Mouse (Mus musculus) layer of hippocampus, adult 8-10 months (tissue): Measurements from ENCODE around the gene Tespa1. TPM values are rescaled to one million over a fixed set of nuclear protein-coding genes. Genes with fewer than 3 reads are reported as not detected.
"Not testable (repeated sequence)": the region's sequence is repeated elsewhere in the genome, so short reads cannot be mapped to it uniquely, and the experiment has no call there.

ENCODE experiments used
- DNase-seq, 2 experiments: peaks; one replicate each; pipeline ENCODE4 v3.0.0; 2022; ENCODE audit warnings: low spot score in 2 of 2
- total RNA-seq, 4 experiments: library from RNA; stranded (reverse); gene quantifications; 2 replicates each; pipeline ENCODE4 v1.2.4; 2022

Tespa1 gene
- 1 to 10 TPM; 1.5 to 2.7 (median 1.6) TPM for total RNA-seq

- DNase-seq, result no peak
Measured at GRCm38 (mm10) chr10:130322637-130323036, at the start of gene Tespa1. Gene Tespa1 (plus strand): TSS chr10:130322870.

GRCm38 (mm10) chr10:130275759-130276158 lies 46.9 kb upstream of the Tespa1 start:
- no peak for DNase-seq

GRCm38 (mm10) chr10:130276496-130276895 lies 46.2 kb upstream of the Tespa1 start:
- no peak for DNase-seq

GRCm38 (mm10) chr10:130280066-130280465 lies 42.6 kb upstream of the Tespa1 start, which contains the start of gene Neurod4:
Gene Neurod4 (minus strand): TSS chr10:130280240.
- DNase-seq, result no peak

DNA sequence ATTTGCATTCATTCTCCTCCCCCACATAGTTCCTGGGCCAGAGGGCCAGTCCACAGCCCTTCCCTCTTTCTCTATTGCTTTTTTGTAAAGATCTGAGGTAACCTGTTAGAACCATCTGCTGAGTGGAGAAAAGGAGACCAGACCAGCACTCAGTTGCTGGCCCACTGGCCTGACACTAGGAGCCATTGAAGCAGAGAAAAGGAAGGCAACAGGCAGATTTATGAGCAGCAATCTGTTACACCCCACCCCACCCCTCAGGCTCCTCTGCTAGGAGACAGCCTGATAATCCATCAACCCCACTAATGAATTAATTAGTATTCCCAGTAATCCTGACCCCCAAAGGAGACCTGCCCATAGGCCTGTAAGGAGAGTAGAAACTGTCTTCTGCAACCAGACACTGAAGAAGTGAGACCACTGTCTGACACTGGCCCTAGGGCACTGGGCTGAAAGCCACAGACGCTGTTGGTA lies 40.7 kb upstream of the Tespa1 start:
- no peak for DNase-seq

GRCm38 (mm10) chr10:130287201-130287600 lies 35.5 kb upstream of the Tespa1 start:
- no peak for DNase-seq

GRCm38 (mm10) chr10:130288007-130288406 lies 34.7 kb upstream of the Tespa1 start:
- no peak for DNase-seq

GRCm38 (mm10) chr10:130293741-130294408 lies 28.8 kb upstream of the Tespa1 start:
- no peak for DNase-seq

GRCm38 (mm10) chr10:130298748-130299147 lies 23.9 kb upstream of the Tespa1 start:
- DNase-seq, result not testable (repeated sequence)

DNA sequence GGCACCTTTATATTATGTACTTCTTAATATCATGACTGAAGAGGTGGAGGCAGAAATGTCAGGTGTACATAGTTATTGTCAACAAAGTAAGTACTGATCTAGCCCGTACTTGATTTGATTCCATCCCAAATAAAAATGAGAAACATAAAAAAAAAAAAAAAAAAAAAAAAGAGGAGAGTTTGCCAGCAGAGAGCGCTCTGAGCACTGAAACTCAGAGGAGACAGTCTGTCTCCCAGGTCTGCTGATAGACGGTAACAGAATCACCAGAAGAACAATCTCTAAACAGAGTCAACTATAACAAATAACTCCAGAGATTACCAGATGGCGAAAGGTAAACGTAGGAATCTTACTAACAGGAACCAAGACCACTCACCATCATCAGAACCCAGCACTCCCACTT lies 18.5 kb upstream of the Tespa1 start:
- not testable (repeated sequence) for DNase-seq

DNA sequence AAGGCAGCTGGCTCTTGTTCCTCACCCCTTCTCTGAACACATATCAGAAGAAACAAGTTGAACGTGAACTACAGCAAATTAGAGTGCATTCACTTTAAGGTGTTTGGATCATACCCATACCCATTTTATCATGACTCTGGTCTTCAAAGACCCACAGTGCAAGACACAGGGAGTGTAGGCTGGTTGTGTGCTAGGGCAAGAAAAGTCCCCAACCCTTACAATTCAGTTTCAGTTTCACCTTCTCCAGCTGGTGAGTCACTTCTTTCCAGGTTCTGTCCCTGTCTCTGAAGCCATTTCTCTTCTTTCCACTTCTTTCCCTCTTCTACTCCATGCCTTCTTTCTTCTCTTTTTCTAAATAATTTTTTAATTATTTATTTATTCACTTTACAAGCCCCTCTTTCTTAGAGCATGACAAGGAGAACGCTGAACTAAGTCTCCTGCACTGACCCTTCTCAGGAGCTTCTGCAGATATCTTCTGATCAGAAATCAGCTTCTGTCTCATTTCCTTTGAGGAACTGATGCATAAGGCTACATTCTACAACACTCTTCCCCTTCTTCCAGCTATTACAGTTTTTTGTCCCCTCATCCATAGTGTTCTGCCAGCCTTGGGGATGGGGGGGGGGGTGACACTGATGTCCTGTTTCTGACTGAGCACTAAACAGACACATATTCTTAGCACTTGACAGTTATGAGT lies 11.0 kb upstream of the Tespa1 start:
- DNase-seq, result no peak

GRCm38 (mm10) chr10:130313531-130313930 lies 9.1 kb upstream of the Tespa1 start:
- DNase-seq, result no peak

DNA sequence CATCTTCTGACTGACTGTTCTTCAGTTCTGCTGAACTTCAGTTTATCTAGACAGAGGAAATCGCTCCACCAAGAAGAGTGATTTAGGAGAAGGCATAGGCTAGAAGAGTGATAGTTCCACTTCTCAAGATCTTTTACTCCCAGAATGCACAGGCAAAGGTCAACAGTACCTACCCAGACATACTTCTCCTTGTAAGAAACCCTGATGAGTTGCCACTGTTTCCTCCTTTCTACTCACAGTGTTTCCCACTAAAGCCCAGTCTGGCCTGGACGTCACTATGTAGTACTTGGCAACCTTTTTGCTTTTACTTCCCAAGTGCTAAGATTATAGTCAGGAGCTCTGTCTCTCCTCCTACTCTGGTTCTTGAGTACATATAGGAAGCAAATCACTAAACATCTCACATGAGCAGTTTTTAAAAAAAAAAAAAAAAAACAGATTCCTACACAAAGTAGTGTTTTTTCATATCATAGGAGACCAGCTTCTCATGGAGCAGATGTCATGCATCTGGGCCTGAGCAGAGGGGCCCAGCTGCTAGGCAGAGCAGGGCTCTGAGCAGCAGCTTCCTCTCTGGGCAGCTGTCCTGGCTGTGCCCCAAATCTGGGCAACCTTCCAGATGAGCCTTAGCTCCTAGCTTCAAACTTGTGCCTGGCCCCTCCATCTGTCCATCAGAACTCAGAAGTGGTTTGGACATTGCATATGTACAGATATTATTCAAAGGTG lies 8.4 kb upstream of the Tespa1 start:
- DNase-seq, result no peak

GRCm38 (mm10) chr10:130315846-130316245 lies 6.8 kb upstream of the Tespa1 start:
- no peak for DNase-seq

DNA sequence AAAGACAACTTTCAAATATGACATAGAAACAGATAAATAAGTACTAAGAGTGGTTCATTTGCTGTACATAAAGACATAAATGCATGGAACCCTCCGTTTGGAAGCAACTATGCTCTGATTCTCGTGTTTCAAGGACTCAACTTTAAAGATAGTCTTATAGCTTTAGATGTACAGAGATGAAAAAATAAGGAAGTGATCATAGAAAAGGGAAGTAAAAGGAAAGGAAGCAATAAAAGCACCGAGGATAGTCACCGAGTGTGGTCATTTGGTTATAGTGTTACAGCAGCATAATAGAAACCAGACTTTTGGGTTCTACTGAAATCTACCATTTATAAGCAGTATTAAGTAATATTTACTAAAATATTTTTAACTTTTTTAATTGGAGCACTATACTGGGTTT lies 4.0 kb upstream of the Tespa1 start:
- no peak for DNase-seq

GRCm38 (mm10) chr10:130320715-130321114 lies 2.0 kb upstream of the Tespa1 start:
- no peak for DNase-seq

GRCm38 (mm10) chr10:130322062-130322461 lies 608 bp upstream of the Tespa1 start:
- DNase-seq, result no peak

DNA sequence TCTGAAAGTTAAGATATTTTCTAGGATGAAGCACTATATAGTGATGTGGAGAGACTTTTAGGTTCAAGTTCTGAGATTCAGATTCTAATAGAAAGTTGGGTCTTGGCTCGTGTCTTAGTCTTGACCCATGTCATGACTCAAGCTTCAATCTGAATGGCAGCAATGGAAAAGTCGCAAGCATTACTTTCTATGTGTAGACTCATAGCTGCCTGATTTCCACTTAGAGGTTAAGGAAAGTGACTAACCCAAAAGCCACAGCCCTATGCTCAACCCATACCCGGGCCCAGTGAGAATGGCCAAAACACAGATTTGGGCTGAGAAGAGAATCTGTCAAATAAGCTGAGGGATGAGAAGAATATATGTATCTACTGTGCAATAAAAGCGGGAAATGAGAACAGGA lies 1.6 kb downstream of the Tespa1 start:
- no peak for DNase-seq

- DNase-seq, result no peak
Measured at GRCm38 (mm10) chr10:130330711-130331110, 8.0 kb downstream of the Tespa1 start.

DNA sequence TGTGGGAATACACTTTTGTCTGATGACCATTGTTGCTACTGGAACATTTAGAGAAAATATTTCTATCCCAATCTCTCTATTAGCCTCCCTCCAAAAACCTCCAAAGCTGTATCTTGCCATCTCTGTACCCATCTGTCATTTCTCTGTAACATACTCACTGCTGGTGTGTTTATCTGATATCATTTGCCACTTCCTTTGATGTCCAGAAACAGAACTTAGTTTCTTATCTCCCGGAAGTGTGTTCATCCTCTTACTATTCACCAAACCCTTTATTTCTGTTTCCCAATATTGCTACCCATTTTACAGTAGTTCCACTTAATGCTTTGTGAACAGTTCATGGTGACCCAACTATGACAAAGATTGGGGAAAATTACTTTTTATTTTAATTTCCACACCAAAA lies 13.7 kb downstream of the Tespa1 start:
- DNase-seq, result no peak

DNA sequence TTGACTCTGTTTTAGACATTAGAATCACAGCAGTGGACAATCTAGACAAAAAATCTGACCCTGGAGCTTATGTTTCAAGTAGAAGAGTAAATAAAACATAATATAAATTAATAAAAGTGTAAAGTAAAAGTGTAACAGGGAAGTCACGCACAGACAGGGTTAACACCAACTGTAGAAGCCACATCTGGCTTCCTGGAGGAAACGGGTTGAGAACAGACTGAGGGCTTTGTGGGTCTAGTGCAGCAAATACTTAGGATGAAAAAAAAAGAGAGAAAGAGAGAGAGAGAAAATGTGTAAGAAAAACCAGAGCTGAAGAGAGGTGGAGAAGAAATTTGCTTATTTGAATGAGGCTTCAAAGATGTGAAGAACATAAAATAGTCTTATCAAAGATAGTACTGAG lies 14.9 kb downstream of the Tespa1 start:
- DNase-seq, result no peak

DNA sequence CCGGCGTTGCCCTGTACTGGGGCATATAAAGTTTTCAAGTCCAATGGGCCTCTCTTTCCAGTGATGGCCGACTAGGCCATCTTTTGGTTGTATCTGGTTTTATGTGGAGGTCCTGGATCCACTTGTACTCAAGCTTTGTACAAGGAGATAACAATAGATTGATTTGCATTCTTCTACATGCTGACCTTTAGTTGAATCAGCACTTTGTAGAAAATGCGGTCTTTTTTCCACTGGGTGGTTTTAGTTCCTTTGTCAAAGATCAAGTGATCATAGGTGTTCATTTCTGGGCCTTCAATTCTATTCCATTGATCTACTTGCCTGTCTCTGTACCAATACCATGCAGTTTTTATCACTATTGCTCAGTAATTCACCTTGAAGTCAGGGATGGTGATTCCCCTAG lies 17.4 kb downstream of the Tespa1 start:
- not testable (repeated sequence) for DNase-seq
